Mouse (Mus musculus) kidney, adult 2 months (tissue): ENCODE data around the gene Traf6.

Experiments used
- CTCF ChIP-seq: fragments of 200-500 bp; conservative IDR thresholded peaks from 2 replicates; pipeline ENCODE4 v1.5.1; 2011; ENCODE audit warnings: low read depth, mild to moderate bottlenecking, control low read depth, low read length, moderate library complexity, mixed read lengths; ENCODE audit not compliant: insufficient read depth, insufficient read length
- POLR2A ChIP-seq: fragments of 200-500 bp; IDR thresholded peaks from one replicate; pipeline ENCODE4 v1.6.1; 2011; ENCODE audit warnings: low read depth, low read length, control low read depth

- TF ChIP-seq CTCF = no peak
- no peak for TF ChIP-seq POLR2A
These were observed 12.1 kb downstream of the Traf6 start for GRCm38 (mm10) chr2:101690252-101690827.
